Mouse (Mus musculus): ENCODE results near the gene Ddx24. TPM values are rescaled to one million over a fixed set of nuclear protein-coding genes. Genes with fewer than 3 reads are reported as not detected.
A peak's percentile ranks its signal among the peaks of the same experiment; 100 is the strongest.

Gene Ddx24
- polyA plus RNA-seq, 1 experiment = 50.8 TPM

- TF ChIP-seq CTCF (IDR thresholded peaks at IDR 0.05; ENCODE audit: borderline replicate concordance, control insufficient read depth, extremely low read depth, insufficient read depth, low read length, poor library complexity) (no peak), POLR2A (IDR thresholded peaks at IDR 0.05; ENCODE audit: control insufficient read depth, extremely low read depth, insufficient read depth, low read length, poor library complexity) (0 out of 2 replicates have a peak, but pooled peaks have one; percentile 17)
- peaks cover 9% of the 10 kb centered on the region; the same call in 1 of the 2 replicates for H3K36me3 ChIP-seq (ENCODE audit: control insufficient read depth, insufficient read depth, low read length)
- peak within 1 kb of the TSS; percentile 69; the same call in 1 of the 2 replicates for H3K27ac ChIP-seq (ENCODE audit: control insufficient read depth, insufficient read depth, low read length)
- H3K4me3 ChIP-seq (ENCODE audit: control insufficient read depth, insufficient read depth, low read length) = peak within 1 kb of the TSS; percentile 20
- WGBS = 30% methylated on average over 3 of the region's 3 CpGs
- no peaks in the 10 kb centered on the region for H3K27me3 ChIP-seq (ENCODE audit: control insufficient read depth, insufficient read depth, low read length)
- H3K4me1 ChIP-seq (replicated peaks; ENCODE audit: control insufficient read depth, insufficient read depth, low read length) = no peaks in the 10 kb centered on the region; the same call in 1 of the 2 replicates
- peak; percentile 44 for DNase-seq
These were observed 17.9 kb upstream of the Ddx24 start, which contains the start of gene Ifi27l2a for GRCm38 (mm10) chr12:103443524-103443923. TSS of gene Ifi27l2a (minus strand) at chr12:103443680.

GRCm38 (mm10) chr12:103437601-103438000 lies 12.0 kb upstream of the Ddx24 start:
- peaks cover 9% of the 10 kb centered on the region; the same call in 1 of the 2 replicates for H3K36me3 ChIP-seq (ENCODE audit: control insufficient read depth, insufficient read depth, low read length)
- H3K27me3 ChIP-seq (ENCODE audit: control insufficient read depth, insufficient read depth, low read length) = no peaks in the 10 kb centered on the region
- TF ChIP-seq CTCF (IDR thresholded peaks at IDR 0.05; ENCODE audit: borderline replicate concordance, control insufficient read depth, extremely low read depth, insufficient read depth, low read length, poor library complexity) (no peak), POLR2A (IDR thresholded peaks at IDR 0.05; ENCODE audit: control insufficient read depth, extremely low read depth, insufficient read depth, low read length, poor library complexity) (no peak)
- DNase-seq = no peak
- no peak overlapping the region for H3K4me3 ChIP-seq (ENCODE audit: control insufficient read depth, insufficient read depth, low read length)
- WGBS = 95% methylated on average over 1 of the region's 1 CpGs
- H3K27ac ChIP-seq (ENCODE audit: control insufficient read depth, insufficient read depth, low read length) = no peak overlapping the region
- peaks cover 13% of the 10 kb centered on the region for H3K4me1 ChIP-seq (replicated peaks; ENCODE audit: control insufficient read depth, insufficient read depth, low read length)

GRCm38 (mm10) chr12:103434861-103435260 lies 9.2 kb upstream of the Ddx24 start:
- Histone ChIP-seq H3K36me3 (ENCODE audit: control insufficient read depth, insufficient read depth, low read length) (0 out of 2 replicates have a peak, but pooled peaks cover 6% of the 10 kb centered on the region), H3K27me3 (ENCODE audit: control insufficient read depth, insufficient read depth, low read length) (no peaks in the 10 kb centered on the region), H3K4me1 (replicated peaks; ENCODE audit: control insufficient read depth, insufficient read depth, low read length) (peaks cover 13% of the 10 kb centered on the region), H3K27ac (ENCODE audit: control insufficient read depth, insufficient read depth, low read length) (peak overlapping the region; percentile 85), H3K4me3 (ENCODE audit: control insufficient read depth, insufficient read depth, low read length) (peak overlapping the region; percentile 23; the same call in 1 of the 2 replicates)
- no peak for TF ChIP-seq POLR2A (IDR thresholded peaks at IDR 0.05; ENCODE audit: control insufficient read depth, extremely low read depth, insufficient read depth, low read length, poor library complexity)
- TF ChIP-seq CTCF (IDR thresholded peaks at IDR 0.05; ENCODE audit: borderline replicate concordance, control insufficient read depth, extremely low read depth, insufficient read depth, low read length, poor library complexity) = no peak
- DNase-seq = no peak

- DNase-seq = peak; percentile 73
- no peak for TF ChIP-seq POLR2A (IDR thresholded peaks at IDR 0.05; ENCODE audit: control insufficient read depth, extremely low read depth, insufficient read depth, low read length, poor library complexity)
- TF ChIP-seq CTCF (IDR thresholded peaks at IDR 0.05; ENCODE audit: borderline replicate concordance, control insufficient read depth, extremely low read depth, insufficient read depth, low read length, poor library complexity) = no peak
These were observed 8.5 kb upstream of the Ddx24 start, which contains the start of gene Ifi27 for GRCm38 (mm10) chr12:103433986-103434731. TSS of gene Ifi27 (plus strand) at chr12:103434211.

GRCm38 (mm10) chr12:103433430-103433829 lies 7.8 kb upstream of the Ddx24 start:
- peaks cover 13% of the 10 kb centered on the region for H3K4me1 ChIP-seq (replicated peaks; ENCODE audit: control insufficient read depth, insufficient read depth, low read length)
- no peak overlapping the region for H3K4me3 ChIP-seq (ENCODE audit: control insufficient read depth, insufficient read depth, low read length)
- WGBS = 87% methylated on average over 2 of the region's 2 CpGs
- no peak for DNase-seq
- no peaks in the 10 kb centered on the region for H3K36me3 ChIP-seq (ENCODE audit: control insufficient read depth, insufficient read depth, low read length)
- no peak overlapping the region for H3K27ac ChIP-seq (ENCODE audit: control insufficient read depth, insufficient read depth, low read length)
- TF ChIP-seq POLR2A (IDR thresholded peaks at IDR 0.05; ENCODE audit: control insufficient read depth, extremely low read depth, insufficient read depth, low read length, poor library complexity) (no peak), CTCF (IDR thresholded peaks at IDR 0.05; ENCODE audit: borderline replicate concordance, control insufficient read depth, extremely low read depth, insufficient read depth, low read length, poor library complexity) (no peak)
- no peaks in the 10 kb centered on the region for H3K27me3 ChIP-seq (ENCODE audit: control insufficient read depth, insufficient read depth, low read length)

More at GRCm38 (mm10) chr12:103433986-103434731, 8.5 kb upstream of the Ddx24 start, which contains the start of gene Ifi27:
- H3K36me3 ChIP-seq (ENCODE audit: control insufficient read depth, insufficient read depth, low read length) = no peaks in the 10 kb centered on the region
- H3K27me3 ChIP-seq (ENCODE audit: control insufficient read depth, insufficient read depth, low read length) = no peaks in the 10 kb centered on the region
- 26% methylated on average over 8 of the region's 8 CpGs for WGBS
- peak within 1 kb of the TSS; percentile 34; the same call in 1 of the 2 replicates for H3K4me3 ChIP-seq (ENCODE audit: control insufficient read depth, insufficient read depth, low read length)
- H3K4me1 ChIP-seq (replicated peaks; ENCODE audit: control insufficient read depth, insufficient read depth, low read length) = peaks cover 13% of the 10 kb centered on the region
- peak within 1 kb of the TSS; percentile 85 for H3K27ac ChIP-seq (ENCODE audit: control insufficient read depth, insufficient read depth, low read length)

GRCm38 (mm10) chr12:103426710-103427109 lies 1.1 kb upstream of the Ddx24 start:
- H3K27ac ChIP-seq (ENCODE audit: control insufficient read depth, insufficient read depth, low read length) = no peak overlapping the region
- peaks cover 9% of the 10 kb centered on the region for H3K36me3 ChIP-seq (ENCODE audit: control insufficient read depth, insufficient read depth, low read length)
- H3K27me3 ChIP-seq (ENCODE audit: control insufficient read depth, insufficient read depth, low read length) = no peaks in the 10 kb centered on the region
- peaks cover 13% of the 10 kb centered on the region for H3K4me1 ChIP-seq (replicated peaks; ENCODE audit: control insufficient read depth, insufficient read depth, low read length)
- no peak overlapping the region for H3K4me3 ChIP-seq (ENCODE audit: control insufficient read depth, insufficient read depth, low read length)
- peak; percentile 21 for DNase-seq
- WGBS = 94% methylated on average over 7 of the region's 7 CpGs
- TF ChIP-seq CTCF (IDR thresholded peaks at IDR 0.05; ENCODE audit: borderline replicate concordance, control insufficient read depth, extremely low read depth, insufficient read depth, low read length, poor library complexity) = no peak
- TF ChIP-seq POLR2A (IDR thresholded peaks at IDR 0.05; ENCODE audit: control insufficient read depth, extremely low read depth, insufficient read depth, low read length, poor library complexity) = no peak
